Mouse (Mus musculus): Measurements from ENCODE around the gene Lama5. TPM values are rescaled to one million over a fixed set of nuclear protein-coding genes. Genes with fewer than 3 reads are reported as not detected.

The Lama5 gene
- polyA plus RNA-seq, 1 experiment from 2014 or later = 7.8 TPM

DNA sequence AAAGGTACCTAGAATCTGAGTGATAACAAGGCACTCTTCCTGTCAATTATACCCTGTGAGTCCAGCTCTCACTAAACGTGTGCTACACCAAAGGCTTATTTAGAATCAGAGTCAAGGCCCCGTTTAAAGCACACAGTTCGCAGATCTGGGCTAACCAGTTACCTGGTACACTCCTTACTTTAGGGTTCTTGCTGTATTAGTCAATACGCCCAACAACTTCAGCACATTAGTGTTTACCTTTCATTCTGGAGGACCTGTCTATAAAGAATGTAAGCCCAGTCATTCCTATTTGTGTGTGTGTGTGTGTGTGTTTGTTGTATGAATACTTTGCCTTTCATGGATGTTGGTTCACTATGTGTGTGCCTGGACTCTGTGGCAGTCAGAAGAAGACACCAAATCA lies 17.4 kb upstream of the Lama5 start:
- Histone ChIP-seq H3K4me3 (ENCODE audit: low read depth, low read length) (no peak overlapping the region), H3K36me3 (ENCODE audit: control insufficient read depth, insufficient read depth, low read length) (no peaks in the 10 kb centered on the region), H3K9ac (ENCODE audit: low read length) (no peak overlapping the region), H3K4me2 (ENCODE audit: low read depth, low read length, severe bottlenecking) (no peak overlapping the region), H3K27ac (ENCODE audit: low read depth, low read length) (no peak overlapping the region), H3K27me3 (ENCODE audit: control insufficient read depth, insufficient read depth, low read length) (no peaks in the 10 kb centered on the region), H3K9me3 (ENCODE audit: control insufficient read depth, low read length) (no peaks in the 10 kb centered on the region), H3K4me1 (replicated peaks; ENCODE audit: control insufficient read depth, insufficient read depth, low read length) (no peaks in the 10 kb centered on the region)
- DNase-seq (ENCODE audit: low spot score) (no peak), ATAC-seq (replicated peaks; ENCODE audit: low FRiP score) (no peak)
- WGBS = 92% methylated on average over 4 of the region's 4 CpGs

DNA sequence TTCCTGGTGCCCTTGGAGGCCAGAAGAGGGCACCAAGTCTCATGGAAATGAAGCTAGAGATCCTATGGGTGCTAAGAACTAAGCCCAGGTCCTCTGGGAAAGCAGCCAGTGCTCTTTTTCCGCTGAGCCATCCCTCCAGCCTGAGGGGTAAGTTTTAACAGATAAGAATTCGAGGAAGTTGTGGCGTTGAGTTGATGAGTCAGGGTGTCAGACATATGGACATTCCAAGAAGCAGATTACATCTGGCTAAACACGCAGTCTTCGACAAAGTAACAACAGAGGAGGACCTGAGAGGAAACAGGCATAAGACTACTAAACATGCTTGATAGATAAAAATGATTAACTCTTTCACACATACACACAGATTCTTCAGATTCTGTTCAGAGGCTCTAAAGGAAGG lies 12.9 kb upstream of the Lama5 start:
- Histone ChIP-seq H3K36me3 (ENCODE audit: control insufficient read depth, insufficient read depth, low read length) (no peaks in the 10 kb centered on the region), H3K27me3 (ENCODE audit: control insufficient read depth, insufficient read depth, low read length) (no peaks in the 10 kb centered on the region), H3K4me1 (replicated peaks; ENCODE audit: control insufficient read depth, insufficient read depth, low read length) (no peaks in the 10 kb centered on the region; the same call in 1 of the 2 replicates), H3K9me3 (ENCODE audit: control insufficient read depth, low read length) (no peaks in the 10 kb centered on the region), H3K9ac (ENCODE audit: low read length) (no peak overlapping the region), H3K4me3 (ENCODE audit: low read depth, low read length) (no peak overlapping the region), H3K27ac (ENCODE audit: low read depth, low read length) (no peak overlapping the region), H3K4me2 (ENCODE audit: low read depth, low read length, severe bottlenecking) (no peak overlapping the region)
- 79% methylated on average over 5 of the region's 5 CpGs for WGBS
- no peak for ATAC-seq (replicated peaks; ENCODE audit: low FRiP score)
- no peak for DNase-seq (ENCODE audit: low spot score)

DNA sequence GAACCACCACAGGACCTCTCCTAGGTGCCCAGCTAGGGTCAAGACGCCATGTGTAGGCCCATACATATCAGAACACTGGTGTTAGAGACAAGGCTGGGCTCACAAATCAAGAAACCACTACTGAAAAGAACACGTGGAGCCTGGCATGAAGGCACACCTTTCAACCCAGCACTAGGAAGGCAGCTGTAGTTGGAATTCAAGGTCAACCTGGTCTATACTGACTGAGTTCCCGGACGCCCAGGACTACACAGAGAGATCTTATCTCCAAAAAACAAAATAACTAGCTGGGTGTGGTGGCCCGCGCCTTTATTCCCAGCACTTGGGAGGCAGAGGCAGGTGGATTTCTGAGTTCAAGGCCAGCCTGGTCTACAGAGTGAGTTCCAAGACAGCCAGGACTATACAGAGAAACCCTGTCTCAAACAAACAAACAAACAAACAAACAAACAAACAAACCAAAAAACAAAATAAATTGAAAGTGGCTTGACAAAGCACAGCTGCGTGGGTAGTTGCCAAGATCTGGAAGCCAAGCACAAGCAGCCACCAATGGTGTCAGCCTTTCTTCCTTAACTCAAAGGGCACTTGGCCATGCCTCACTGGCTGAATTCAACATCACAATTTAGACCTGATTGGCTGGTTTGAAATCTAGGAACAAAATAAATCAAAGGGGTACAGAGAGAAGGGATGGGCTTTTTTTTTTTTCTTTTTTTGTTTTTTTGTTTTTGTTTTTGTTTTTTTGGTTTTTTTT lies 12.1 kb upstream of the Lama5 start:
- Histone ChIP-seq H3K9me3 (ENCODE audit: control insufficient read depth, low read length) (no peaks in the 10 kb centered on the region), H3K4me2 (ENCODE audit: low read depth, low read length, severe bottlenecking) (no peak overlapping the region), H3K4me1 (replicated peaks; ENCODE audit: control insufficient read depth, insufficient read depth, low read length) (no peaks in the 10 kb centered on the region; the same call in 1 of the 2 replicates), H3K36me3 (ENCODE audit: control insufficient read depth, insufficient read depth, low read length) (no peaks in the 10 kb centered on the region), H3K27ac (ENCODE audit: low read depth, low read length) (no peak overlapping the region), H3K27me3 (ENCODE audit: control insufficient read depth, insufficient read depth, low read length) (no peaks in the 10 kb centered on the region), H3K4me3 (ENCODE audit: low read depth, low read length) (no peak overlapping the region), H3K9ac (ENCODE audit: low read length) (no peak overlapping the region)
- 91% methylated on average over 7 of the region's 7 CpGs for WGBS
- no peak for ATAC-seq (replicated peaks; ENCODE audit: low FRiP score)
- no peak for DNase-seq (ENCODE audit: low spot score)

DNA sequence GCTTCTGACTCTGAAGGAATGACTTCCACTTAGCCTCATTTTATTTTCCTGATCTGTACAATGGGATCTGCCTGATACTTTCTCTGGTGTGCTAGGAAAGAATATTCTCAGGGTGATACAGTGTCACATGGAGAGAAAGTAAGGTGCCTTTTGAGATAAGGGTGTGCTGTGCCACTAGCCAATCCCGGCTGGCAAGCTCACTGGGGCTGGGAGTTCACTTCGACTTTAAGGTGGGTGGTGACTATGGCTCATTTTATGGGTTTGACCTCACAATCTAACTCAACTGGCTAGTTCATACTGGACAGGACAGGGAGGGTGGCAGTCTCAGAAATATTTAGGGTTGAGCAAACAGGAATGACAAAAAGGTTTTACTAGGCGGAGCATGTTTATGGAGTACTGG lies 11.3 kb upstream of the Lama5 start:
- ATAC-seq (replicated peaks; ENCODE audit: low FRiP score) = no peak
- WGBS = 83% methylated on average over 3 of the region's 3 CpGs
- H3K27me3 ChIP-seq (ENCODE audit: control insufficient read depth, insufficient read depth, low read length) = no peaks in the 10 kb centered on the region

DNA sequence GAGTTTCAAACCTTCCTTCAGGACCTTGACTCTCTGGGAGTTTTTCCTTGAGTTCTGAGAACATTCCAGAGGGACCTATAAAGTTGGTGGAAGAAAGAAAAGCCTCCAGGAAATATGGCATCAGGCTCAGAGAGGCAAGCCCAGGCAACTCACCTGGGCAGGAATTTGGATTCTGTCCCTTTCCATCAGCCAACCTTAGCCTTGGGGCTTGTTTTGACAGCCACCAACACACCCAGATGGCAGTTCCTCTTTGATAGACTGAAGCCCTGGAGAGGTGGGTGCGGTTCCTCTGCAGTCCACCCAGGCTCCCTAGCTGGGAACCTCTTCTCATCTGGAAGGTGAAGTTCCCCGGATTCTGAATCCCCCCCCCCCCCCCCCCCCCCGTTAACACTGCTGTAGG lies 10.8 kb upstream of the Lama5 start:
- no peaks in the 10 kb centered on the region; the same call in 1 of the 2 replicates for H3K4me1 ChIP-seq (replicated peaks; ENCODE audit: control insufficient read depth, insufficient read depth, low read length)
- no peak overlapping the region for H3K4me2 ChIP-seq (ENCODE audit: low read depth, low read length, severe bottlenecking)
- no peak overlapping the region for H3K9ac ChIP-seq (ENCODE audit: low read length)
- H3K9me3 ChIP-seq (ENCODE audit: control insufficient read depth, low read length) = no peaks in the 10 kb centered on the region
- 76% methylated on average over 2 of the region's 3 CpGs for WGBS
- no peaks in the 10 kb centered on the region for H3K27me3 ChIP-seq (ENCODE audit: control insufficient read depth, insufficient read depth, low read length)
- no peak for ATAC-seq (replicated peaks; ENCODE audit: low FRiP score)
- DNase-seq (ENCODE audit: low spot score) = no peak
- H3K4me3 ChIP-seq (ENCODE audit: low read depth, low read length) = no peak overlapping the region
- H3K27ac ChIP-seq (ENCODE audit: low read depth, low read length) = no peak overlapping the region
- H3K36me3 ChIP-seq (ENCODE audit: control insufficient read depth, insufficient read depth, low read length) = no peaks in the 10 kb centered on the region

More for the DNA sequence above, 11.3 kb upstream of the Lama5 start:
- Histone ChIP-seq H3K36me3 (ENCODE audit: control insufficient read depth, insufficient read depth, low read length) (no peaks in the 10 kb centered on the region), H3K9me3 (ENCODE audit: control insufficient read depth, low read length) (no peaks in the 10 kb centered on the region), H3K4me1 (replicated peaks; ENCODE audit: control insufficient read depth, insufficient read depth, low read length) (no peaks in the 10 kb centered on the region; the same call in 1 of the 2 replicates), H3K9ac (ENCODE audit: low read length) (no peak overlapping the region), H3K4me2 (ENCODE audit: low read depth, low read length, severe bottlenecking) (no peak overlapping the region), H3K4me3 (ENCODE audit: low read depth, low read length) (no peak overlapping the region), H3K27ac (ENCODE audit: low read depth, low read length) (no peak overlapping the region)
- DNase-seq (ENCODE audit: low spot score) = no peak

DNA sequence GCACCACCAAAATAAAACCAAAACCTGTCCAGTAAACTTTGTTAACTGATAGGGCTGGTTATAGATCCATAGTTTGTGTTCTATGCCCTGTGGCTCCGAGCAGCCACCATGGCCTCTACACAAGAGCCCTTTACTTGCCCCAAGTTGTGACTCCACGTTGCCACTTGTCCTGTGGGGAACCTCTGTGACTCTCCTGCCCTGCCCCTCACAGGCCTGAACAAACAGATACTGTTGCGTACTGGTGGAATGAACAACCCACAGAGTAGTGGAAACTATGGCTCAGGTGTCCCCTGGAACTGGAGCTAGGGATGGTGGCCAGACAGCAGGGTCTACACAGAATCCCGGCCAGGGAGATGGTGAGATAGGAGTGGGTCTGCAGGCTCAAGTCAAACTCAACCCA lies 10.1 kb upstream of the Lama5 start:
- DNase-seq (ENCODE audit: low spot score) = no peak
- H3K4me3 ChIP-seq (ENCODE audit: low read depth, low read length) = no peak overlapping the region
- H3K4me1 ChIP-seq (replicated peaks; ENCODE audit: control insufficient read depth, insufficient read depth, low read length) = no peaks in the 10 kb centered on the region; the same call in 1 of the 2 replicates
- H3K27me3 ChIP-seq (ENCODE audit: control insufficient read depth, insufficient read depth, low read length) = no peaks in the 10 kb centered on the region
- WGBS = 87% methylated on average over 4 of the region's 4 CpGs
- H3K4me2 ChIP-seq (ENCODE audit: low read depth, low read length, severe bottlenecking) = no peak overlapping the region
- H3K36me3 ChIP-seq (ENCODE audit: control insufficient read depth, insufficient read depth, low read length) = no peaks in the 10 kb centered on the region
- H3K27ac ChIP-seq (ENCODE audit: low read depth, low read length) = no peak overlapping the region
- H3K9ac ChIP-seq (ENCODE audit: low read length) = no peak overlapping the region
- no peaks in the 10 kb centered on the region for H3K9me3 ChIP-seq (ENCODE audit: control insufficient read depth, low read length)
- no peak for ATAC-seq (replicated peaks; ENCODE audit: low FRiP score)

DNA sequence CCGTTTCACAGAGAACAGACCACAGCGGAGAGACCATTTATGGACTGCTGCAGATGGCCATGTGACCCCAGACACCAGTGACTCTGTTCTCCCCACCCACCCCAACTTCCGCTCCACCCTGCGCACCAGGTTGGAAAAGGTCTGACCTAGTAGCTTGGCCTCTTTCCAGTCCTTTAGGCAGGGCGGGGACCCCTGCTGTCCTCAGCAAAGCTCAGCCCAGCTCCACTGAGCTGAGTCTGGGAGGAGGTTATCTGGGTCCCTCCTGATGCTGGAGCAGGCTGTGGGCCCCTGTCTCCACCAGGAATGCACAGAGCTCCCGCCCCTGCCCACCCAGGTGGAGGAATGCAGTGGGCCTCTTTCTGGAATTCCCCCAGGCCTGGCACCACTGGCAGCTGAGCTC lies 9.3 kb upstream of the Lama5 start:
- Histone ChIP-seq H3K27me3 (ENCODE audit: control insufficient read depth, insufficient read depth, low read length) (no peaks in the 10 kb centered on the region), H3K9me3 (ENCODE audit: control insufficient read depth, low read length) (no peaks in the 10 kb centered on the region), H3K9ac (ENCODE audit: low read length) (no peak overlapping the region), H3K4me3 (ENCODE audit: low read depth, low read length) (no peak overlapping the region), H3K4me2 (ENCODE audit: low read depth, low read length, severe bottlenecking) (no peak overlapping the region), H3K36me3 (ENCODE audit: control insufficient read depth, insufficient read depth, low read length) (no peaks in the 10 kb centered on the region), H3K27ac (ENCODE audit: low read depth, low read length) (no peak overlapping the region), H3K4me1 (replicated peaks; ENCODE audit: control insufficient read depth, insufficient read depth, low read length) (no peaks in the 10 kb centered on the region; the same call in 1 of the 2 replicates)
- ATAC-seq (replicated peaks; ENCODE audit: low FRiP score) (no peak), DNase-seq (ENCODE audit: low spot score) (peak; percentile 57)
- 59% methylated on average over 6 of the region's 6 CpGs for WGBS

DNA sequence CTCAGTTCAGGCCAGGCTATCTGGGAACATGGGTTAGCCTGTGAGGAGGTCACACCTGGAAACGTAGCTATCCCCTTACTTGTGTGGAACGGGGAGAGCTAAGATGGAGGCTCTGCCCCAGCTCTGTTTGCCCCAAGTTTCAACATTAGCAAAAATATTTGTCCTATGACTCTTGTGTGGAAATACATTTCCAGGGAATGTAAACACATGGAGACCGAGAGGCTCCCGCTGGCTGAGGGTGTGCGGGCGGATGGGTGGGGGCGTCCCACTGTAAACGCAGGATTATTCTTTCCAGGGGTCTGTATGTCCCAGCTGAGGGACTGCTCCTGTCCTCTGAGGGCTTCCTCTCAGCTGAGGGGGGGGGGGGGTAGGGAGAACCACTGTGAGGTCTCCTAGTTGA lies 8.7 kb upstream of the Lama5 start:
- 92% methylated on average over 8 of the region's 8 CpGs for WGBS
- Histone ChIP-seq H3K9me3 (ENCODE audit: control insufficient read depth, low read length) (no peaks in the 10 kb centered on the region), H3K9ac (ENCODE audit: low read length) (no peak overlapping the region), H3K36me3 (ENCODE audit: control insufficient read depth, insufficient read depth, low read length) (no peaks in the 10 kb centered on the region), H3K27me3 (ENCODE audit: control insufficient read depth, insufficient read depth, low read length) (no peaks in the 10 kb centered on the region), H3K4me2 (ENCODE audit: low read depth, low read length, severe bottlenecking) (no peak overlapping the region), H3K27ac (ENCODE audit: low read depth, low read length) (no peak overlapping the region), H3K4me3 (ENCODE audit: low read depth, low read length) (no peak overlapping the region), H3K4me1 (replicated peaks; ENCODE audit: control insufficient read depth, insufficient read depth, low read length) (no peaks in the 10 kb centered on the region; the same call in 1 of the 2 replicates)
- DNase-seq (ENCODE audit: low spot score) (no peak), ATAC-seq (replicated peaks; ENCODE audit: low FRiP score) (no peak)
